Comparison of ENCODE assay signal across 9 mouse cellular contexts in the genomic region with DNA sequence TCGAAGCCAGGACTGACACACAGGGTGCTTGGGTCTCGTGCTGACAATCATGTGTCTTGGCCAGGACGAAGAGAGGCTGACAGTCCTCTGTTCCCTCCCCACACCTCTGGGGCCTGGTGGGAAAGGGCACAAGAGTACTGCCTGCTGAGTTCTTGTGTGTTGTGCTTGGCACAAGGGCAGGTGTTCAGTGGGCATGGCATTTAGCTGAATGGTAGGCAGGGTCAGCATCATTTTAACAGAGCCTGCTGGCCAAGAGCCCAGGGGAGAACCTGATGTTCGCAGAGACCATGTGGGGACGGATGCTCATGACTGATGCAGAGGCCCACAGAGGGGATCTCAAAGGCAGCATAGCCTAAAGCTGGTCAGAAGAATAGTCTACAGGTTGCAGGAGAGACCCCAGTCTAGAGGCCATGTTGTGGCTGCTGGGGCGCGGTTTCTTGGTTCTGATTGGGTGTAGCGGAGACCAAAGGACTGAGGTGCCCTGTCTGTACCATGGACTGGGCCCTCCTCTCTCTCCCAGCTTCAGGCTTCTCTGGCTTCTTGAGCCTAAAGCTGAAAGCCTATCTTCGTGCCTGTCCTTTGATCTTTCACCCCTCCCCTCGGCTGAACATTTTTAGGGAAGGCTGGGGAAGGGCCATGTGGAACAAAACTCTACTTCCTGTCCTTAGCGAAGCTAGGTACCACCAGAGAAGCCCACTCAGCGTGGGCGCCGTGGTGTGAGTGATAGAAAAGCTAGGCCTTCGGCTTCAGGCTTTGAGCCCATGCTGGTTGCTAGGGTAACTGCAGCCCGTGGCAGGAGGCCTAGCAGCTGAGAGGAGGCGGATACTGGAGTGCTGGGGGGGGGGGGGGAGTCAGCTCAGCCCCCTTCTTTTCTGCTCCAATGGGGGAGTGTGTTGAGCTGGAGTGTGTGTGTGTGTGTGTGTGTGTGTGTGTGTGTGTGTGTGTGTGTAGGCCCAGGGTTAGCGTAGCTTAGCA.
DNase-seq lines count a peak whose midpoint lies in the region; ATAC-seq and TF ChIP-seq lines count a peak whose summit lies in the region.
"Had no signal": no experiment of that assay in that cellular context is flagged by ENCODE, and none has a peak within 500 bp of the region (broad histone marks: within the 10 kb centered on the region; RNA-seq: fewer than 3 reads in every experiment).

No protein-coding gene starts in this region.

- H3K9me3 ChIP-seq in intestine, embryonic 16.5 days (ENCODE audit: control insufficient read depth, low read length), result no peaks in the 10 kb centered on the region
- no peaks in the 10 kb centered on the region for H3K9me3 ChIP-seq in limb, embryonic 11.5 days (ENCODE audit: control insufficient read depth, low read length)
- H3K9me3 ChIP-seq: liver, embryonic 15.5 days had no signal

- ATAC-seq in intestine, embryonic 16.5 days, result 0 out of 2 replicates have a peak, but pooled peaks have one; percentile 8
- peak; percentile 79 for ATAC-seq in limb, embryonic 11.5 days (ENCODE audit: insufficient number of reproducible peaks, low FRiP score, low TSS enrichment, low read depth)

- 0 out of 2 replicates have a peak overlapping the region, but pooled peaks have one; percentile 25 for H3K9ac ChIP-seq in intestine, embryonic 16.5 days (ENCODE audit: low read depth, low read length)
- H3K9ac ChIP-seq in limb, embryonic 11.5 days (ENCODE audit: low read length), result no peak overlapping the region
- H3K9ac ChIP-seq: liver, embryonic 15.5 days had no signal

- no peak for TF ChIP-seq POLR2A in thymus, adult 2 months (IDR thresholded peaks at IDR 0.05; ENCODE audit: control insufficient read depth, extremely low read depth, insufficient read depth, low read length, poor library complexity)

- peak; percentile 39 for DNase-seq in adrenal gland, postnatal 14 days
- DNase-seq in adrenal gland, adult (ENCODE audit: inconsistent age in 2 of 2, low spot score in 1 of 2), result no peak
- DNase-seq in thymus, postnatal 14 days, result peak; percentile 15
- no peak for DNase-seq in thymus, adult 2 months
- peak; percentile 57 for DNase-seq in limb, embryonic 11.5 days (ENCODE audit: low spot score)
- peak; percentile 86 for DNase-seq in right cerebral cortex, postnatal 25 days
- DNase-seq in urinary bladder, adult 18-20 months (ENCODE audit: low spot score in 2 of 2), result no peak

- H3K4me3 ChIP-seq in thymus, adult 2 months (ENCODE audit: control insufficient read depth, insufficient read depth, low read length), result no peak overlapping the region
- no peak overlapping the region for H3K4me3 ChIP-seq in intestine, embryonic 16.5 days (ENCODE audit: low read length)
- H3K4me3 ChIP-seq in limb, embryonic 11.5 days (ENCODE audit: low read depth, low read length), result no peak overlapping the region
- H3K4me3 ChIP-seq: liver, embryonic 15.5 days had no signal

- H3K4me2 ChIP-seq in intestine, embryonic 16.5 days (ENCODE audit: low read depth, low read length), result no peak overlapping the region
- no peak overlapping the region for H3K4me2 ChIP-seq in limb, embryonic 11.5 days (ENCODE audit: low read depth, severe bottlenecking)
- H3K4me2 ChIP-seq: liver, embryonic 15.5 days had no signal

- H3K27me3 ChIP-seq in thymus, adult 2 months (ENCODE audit: control insufficient read depth, insufficient read depth, low read length), result no peaks in the 10 kb centered on the region
- H3K27me3 ChIP-seq in intestine, embryonic 16.5 days (replicated peaks; ENCODE audit: control insufficient read depth, insufficient read depth, low read length), result no peaks in the 10 kb centered on the region
- no peaks in the 10 kb centered on the region for H3K27me3 ChIP-seq in limb, embryonic 11.5 days (ENCODE audit: control insufficient read depth, insufficient read depth, low read length)
- H3K27me3 ChIP-seq: liver, embryonic 15.5 days had no signal

- H3K27ac ChIP-seq in thymus, adult 2 months (ENCODE audit: control insufficient read depth, insufficient read depth, low read length), result no peak overlapping the region
- peak overlapping the region; percentile 51 for H3K27ac ChIP-seq in intestine, embryonic 16.5 days (ENCODE audit: low read length)
- H3K27ac ChIP-seq in limb, embryonic 11.5 days (replicated peaks; ENCODE audit: low read depth, low read length), result peak overlapping the region; percentile 51; the same call in 1 of the 2 replicates
- H3K27ac ChIP-seq: liver, embryonic 15.5 days had no signal

- no peaks in the 10 kb centered on the region for H3K36me3 ChIP-seq in thymus, adult 2 months (ENCODE audit: control insufficient read depth, insufficient read depth, low read length)
- no peaks in the 10 kb centered on the region for H3K36me3 ChIP-seq in intestine, embryonic 16.5 days (ENCODE audit: control insufficient read depth, insufficient read depth, low read length)
- no peaks in the 10 kb centered on the region for H3K36me3 ChIP-seq in limb, embryonic 11.5 days (ENCODE audit: control insufficient read depth, insufficient read depth, low read length)
- H3K36me3 ChIP-seq: liver, embryonic 15.5 days had no signal

- TF ChIP-seq CTCF in thymus, adult 2 months (IDR thresholded peaks at IDR 0.05; ENCODE audit: borderline replicate concordance, control insufficient read depth, extremely low read depth, insufficient read depth, low read length, poor library complexity), result no peak

- 73% methylated on average over 18 of the region's 18 CpGs for WGBS in thymus, adult 2 months
- WGBS in intestine, embryonic 16.5 days, result 54% methylated on average over 17 of the region's 18 CpGs
- WGBS in limb, embryonic 11.5 days, result 47% methylated on average over 18 of the region's 18 CpGs

- H3K4me1 ChIP-seq in thymus, adult 2 months (replicated peaks; ENCODE audit: control insufficient read depth, insufficient read depth, low read length), result peaks cover 8% of the 10 kb centered on the region; the same call in 1 of the 2 replicates
- H3K4me1 ChIP-seq in intestine, embryonic 16.5 days (ENCODE audit: control insufficient read depth, insufficient read depth, low read length), result peaks cover 34% of the 10 kb centered on the region
- H3K4me1 ChIP-seq in limb, embryonic 11.5 days (ENCODE audit: control insufficient read depth, insufficient read depth, low read length), result peaks cover 17% of the 10 kb centered on the region
- H3K4me1 ChIP-seq: liver, embryonic 15.5 days had no signal

Comparison
In these comparisons a context has a peak if more than half of its experiments do, and no peak if none do; other contexts are left out.
1. DNase-seq: peak in adrenal gland, postnatal 14 days (single experiment), thymus, postnatal 14 days (single experiment), limb, embryonic 11.5 days (single experiment) and right cerebral cortex, postnatal 25 days (single experiment); none in adrenal gland, adult (0 of 2), thymus, adult 2 months (single experiment) and urinary bladder, adult 18-20 months (0 of 2).